Mouse (Mus musculus): ENCODE measurements at regions not wholly inside any gene's neighbourhood (a gene's known extent, or its start where the extent isn't known, plus 50 kb on each side); places are given as distances from the start of the nearest gene placed in this dataset.

DNA sequence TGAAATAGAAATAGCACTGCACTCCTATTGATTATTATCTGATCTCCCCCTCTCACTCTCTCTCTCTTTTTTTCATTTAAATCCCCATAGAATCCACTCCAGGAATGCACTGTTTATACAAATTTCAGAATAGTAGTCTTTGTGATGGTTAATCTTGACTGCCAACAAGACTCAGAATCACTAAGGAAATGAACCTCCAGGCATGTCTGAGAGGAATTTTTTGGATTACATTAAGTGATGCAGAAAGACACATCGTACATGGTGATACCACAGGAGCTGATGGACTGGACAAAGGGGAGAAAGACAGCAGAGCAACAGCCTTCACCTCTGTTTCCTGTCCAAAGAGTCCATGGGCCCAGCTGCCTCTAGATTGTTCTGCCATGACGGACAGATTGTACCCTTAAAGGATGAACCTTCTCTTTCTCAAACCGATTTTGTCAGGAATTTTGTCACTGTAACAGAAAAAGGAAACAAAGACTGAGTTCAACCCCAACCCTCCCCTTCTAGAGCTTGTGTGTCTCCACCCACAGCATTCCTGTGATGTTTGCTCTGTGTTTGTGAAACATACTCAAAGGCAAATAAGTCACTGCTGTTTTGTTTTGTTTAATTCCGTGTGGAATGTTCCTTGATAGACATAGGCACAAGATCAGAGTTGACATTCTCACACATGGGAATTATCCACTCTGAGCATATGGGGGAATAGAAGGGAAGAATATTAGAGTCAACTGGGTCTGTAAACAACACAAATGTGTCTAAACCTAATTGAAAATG, 59.1 kb upstream of the Gm34302 start:
- H3K9ac ChIP-seq (replicated peaks) = no peak overlapping the region
- no peak overlapping the region for H3K4me3 ChIP-seq (replicated peaks)
- ATAC-seq (ENCODE audit: insufficient number of reproducible peaks, insufficient read depth, low FRiP score, low TSS enrichment, low read depth) = no peak
- no peak overlapping the region for H3K4me2 ChIP-seq
- H3K9me3 ChIP-seq = no peaks in the 10 kb centered on the region
- H3K36me3 ChIP-seq = no peaks in the 10 kb centered on the region
- no peak overlapping the region for H3K27ac ChIP-seq
- 73% methylated on average over 4 of the region's 4 CpGs for WGBS
- H3K4me1 ChIP-seq (replicated peaks) = no peaks in the 10 kb centered on the region
- no peaks in the 10 kb centered on the region for H3K27me3 ChIP-seq

DNA sequence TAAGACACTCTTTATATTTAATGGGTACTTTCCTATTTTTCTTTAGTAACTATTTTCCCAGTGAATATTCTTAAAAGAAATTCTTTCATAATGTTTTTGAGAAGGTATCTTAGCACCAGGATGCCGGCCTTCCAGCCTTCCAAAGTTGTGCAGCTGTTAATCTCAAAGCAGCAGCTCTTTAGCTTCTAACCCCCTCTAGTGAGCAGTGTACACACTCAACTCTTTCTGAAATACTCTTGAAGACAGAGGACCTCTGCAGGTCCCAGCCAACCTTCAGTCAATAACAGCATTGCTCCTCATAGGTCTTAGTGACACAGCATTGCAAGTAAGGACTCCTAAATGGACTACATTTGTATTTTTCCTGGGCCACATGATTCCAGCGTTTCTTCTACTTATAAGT, 55.2 kb upstream of the Gm34302 start:
- Histone ChIP-seq H3K4me3 (replicated peaks) (no peak overlapping the region), H3K4me2 (no peak overlapping the region), H3K9me3 (no peaks in the 10 kb centered on the region), H3K4me1 (replicated peaks) (no peaks in the 10 kb centered on the region), H3K36me3 (no peaks in the 10 kb centered on the region), H3K27me3 (no peaks in the 10 kb centered on the region), H3K9ac (replicated peaks) (no peak overlapping the region), H3K27ac (no peak overlapping the region)
- 66% methylated on average over 2 of the region's 2 CpGs for WGBS
- no peak for ATAC-seq (ENCODE audit: insufficient number of reproducible peaks, insufficient read depth, low FRiP score, low TSS enrichment, low read depth)

DNA sequence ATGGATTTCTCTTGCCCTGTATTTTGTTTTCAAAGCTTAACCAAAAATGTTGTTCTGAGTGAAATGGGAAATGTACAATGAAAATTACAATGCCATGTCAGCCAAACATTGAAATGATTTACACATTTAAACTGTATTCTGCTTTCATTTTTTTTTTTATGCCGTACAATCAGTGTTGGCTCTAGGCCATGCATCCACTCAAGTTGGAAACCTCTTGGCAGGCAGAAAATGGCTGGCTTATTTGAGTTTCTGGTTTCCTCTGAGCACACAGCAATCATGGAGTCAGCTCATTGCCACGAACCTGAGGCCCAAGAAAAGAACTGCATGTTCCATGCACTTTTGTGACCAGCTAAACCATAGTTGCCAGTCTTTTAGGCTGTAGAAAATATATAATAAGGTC, 50.5 kb upstream of the Gm34302 start:
- ATAC-seq (ENCODE audit: insufficient number of reproducible peaks, insufficient read depth, low FRiP score, low TSS enrichment, low read depth) = no peak
- no peaks in the 10 kb centered on the region for H3K27me3 ChIP-seq
- no peaks in the 10 kb centered on the region for H3K4me1 ChIP-seq (replicated peaks)
- no peak overlapping the region for H3K27ac ChIP-seq
- no peaks in the 10 kb centered on the region for H3K36me3 ChIP-seq
- no peak overlapping the region for H3K9ac ChIP-seq (replicated peaks)
- H3K4me2 ChIP-seq = no peak overlapping the region
- H3K4me3 ChIP-seq (replicated peaks) = no peak overlapping the region
- H3K9me3 ChIP-seq = no peaks in the 10 kb centered on the region
- WGBS = 79% methylated on average over 2 of the region's 2 CpGs

All from limb, embryonic 12.5 days (tissue).